Mouse (Mus musculus): ENCODE measurements around the gene Kbtbd12. TPM values are rescaled to one million over a fixed set of nuclear protein-coding genes. Genes with fewer than 3 reads are reported as not detected.

Kbtbd12 gene
- polyA plus RNA-seq, 1 experiment from 2014 or later: not detected

DNA sequence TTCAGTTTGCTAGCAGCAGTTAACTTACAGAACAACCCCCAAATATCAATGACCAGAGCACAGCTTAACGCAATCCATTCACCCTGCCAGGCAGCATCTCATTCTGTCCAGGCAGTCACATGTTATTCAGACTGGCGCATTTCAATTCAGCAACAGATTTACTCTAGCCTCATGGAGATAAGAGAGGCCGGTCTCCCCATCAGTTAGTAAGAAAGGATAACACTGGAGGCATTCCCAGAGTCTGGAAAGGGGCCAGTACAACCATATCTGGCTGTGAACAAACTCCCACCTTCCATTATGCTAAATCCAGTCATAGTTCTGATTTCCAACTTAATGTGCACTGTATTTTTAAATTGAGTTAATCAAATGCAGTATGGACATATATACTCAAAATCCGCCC, 123.2 kb downstream of the Kbtbd12 start:
- Histone ChIP-seq H3K27me3 (ENCODE audit: control insufficient read depth, insufficient read depth, low read length) (no peaks in the 10 kb centered on the region), H3K9ac (ENCODE audit: low read length) (no peak overlapping the region), H3K4me1 (ENCODE audit: control insufficient read depth, insufficient read depth, low read length) (peaks cover 12% of the 10 kb centered on the region), H3K4me3 (ENCODE audit: low read depth, low read length) (no peak overlapping the region), H3K27ac (replicated peaks; ENCODE audit: low read depth, low read length) (no peak overlapping the region), H3K36me3 (ENCODE audit: control insufficient read depth, insufficient read depth, low read length) (peaks cover 32% of the 10 kb centered on the region), H3K4me2 (ENCODE audit: low read depth, severe bottlenecking) (no peak overlapping the region), H3K9me3 (ENCODE audit: control insufficient read depth, low read length) (no peaks in the 10 kb centered on the region)
- ATAC-seq (ENCODE audit: insufficient number of reproducible peaks, low FRiP score, low TSS enrichment, low read depth) (no peak), DNase-seq (ENCODE audit: low spot score) (no peak)
- 89% methylated on average over 4 of the region's 4 CpGs for WGBS

DNA sequence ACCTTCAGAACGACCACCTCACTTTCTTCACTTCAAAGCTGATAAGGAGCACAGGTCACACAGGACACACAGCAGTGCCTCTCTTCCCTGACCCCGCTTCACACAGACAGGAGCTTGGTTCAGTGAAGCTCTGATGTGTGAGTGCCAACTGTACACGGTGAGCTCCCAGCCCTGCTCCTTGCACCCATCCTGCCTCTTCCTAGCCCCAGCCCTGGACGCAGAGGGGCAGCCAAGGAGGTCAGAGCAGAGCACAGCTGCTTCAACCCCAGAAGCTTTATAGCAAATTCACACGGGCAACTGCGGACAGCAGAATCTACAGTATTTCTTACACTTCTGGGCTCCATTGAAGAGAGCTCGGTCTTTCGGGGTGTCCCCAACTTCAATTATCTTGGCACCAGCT, 123.8 kb downstream of the Kbtbd12 start:
- Histone ChIP-seq H3K9ac (ENCODE audit: low read length) (no peak overlapping the region), H3K9me3 (ENCODE audit: control insufficient read depth, low read length) (no peaks in the 10 kb centered on the region), H3K27ac (replicated peaks; ENCODE audit: low read depth, low read length) (no peak overlapping the region), H3K27me3 (ENCODE audit: control insufficient read depth, insufficient read depth, low read length) (no peaks in the 10 kb centered on the region), H3K4me2 (ENCODE audit: low read depth, severe bottlenecking) (no peak overlapping the region), H3K36me3 (ENCODE audit: control insufficient read depth, insufficient read depth, low read length) (peaks cover 33% of the 10 kb centered on the region), H3K4me1 (ENCODE audit: control insufficient read depth, insufficient read depth, low read length) (peaks cover 8% of the 10 kb centered on the region), H3K4me3 (ENCODE audit: low read depth, low read length) (no peak overlapping the region)
- ATAC-seq (ENCODE audit: insufficient number of reproducible peaks, low FRiP score, low TSS enrichment, low read depth) (no peak), DNase-seq (ENCODE audit: low spot score) (no peak)
- 89% methylated on average over 8 of the region's 8 CpGs for WGBS

DNA sequence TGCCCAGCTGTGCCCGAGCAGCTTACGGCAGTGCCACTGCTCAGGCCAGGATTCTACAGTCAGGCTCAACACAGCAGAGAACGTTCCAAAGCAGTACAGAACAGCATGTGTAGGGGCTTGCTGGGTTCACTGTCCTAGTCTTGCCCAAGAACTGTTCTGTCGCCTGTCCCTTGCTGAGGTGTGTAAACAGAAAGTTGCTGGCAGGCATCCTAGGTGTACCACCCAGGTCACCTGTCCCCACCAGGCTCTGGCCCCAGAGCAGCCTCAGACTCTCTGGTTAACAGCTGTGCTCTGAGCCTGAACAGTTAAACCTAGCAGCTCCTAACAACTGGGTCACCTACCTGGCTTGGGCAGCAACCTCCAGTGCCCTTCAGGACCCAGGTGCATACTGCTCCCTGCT, 134.7 kb downstream of the Kbtbd12 start:
- Histone ChIP-seq H3K4me1 (ENCODE audit: control insufficient read depth, insufficient read depth, low read length) (0 out of 2 replicates have a peak, but pooled peaks cover 4% of the 10 kb centered on the region), H3K9me3 (ENCODE audit: control insufficient read depth, low read length) (no peaks in the 10 kb centered on the region), H3K4me2 (ENCODE audit: low read depth, severe bottlenecking) (no peak overlapping the region), H3K36me3 (ENCODE audit: control insufficient read depth, insufficient read depth, low read length) (peaks cover 30% of the 10 kb centered on the region), H3K9ac (ENCODE audit: low read length) (no peak overlapping the region), H3K27me3 (ENCODE audit: control insufficient read depth, insufficient read depth, low read length) (no peaks in the 10 kb centered on the region), H3K27ac (replicated peaks; ENCODE audit: low read depth, low read length) (no peak overlapping the region), H3K4me3 (ENCODE audit: low read depth, low read length) (no peak overlapping the region)
- no peak for ATAC-seq (ENCODE audit: insufficient number of reproducible peaks, low FRiP score, low TSS enrichment, low read depth)
- 90% methylated on average over 4 of the region's 4 CpGs for WGBS
- no peak for DNase-seq (ENCODE audit: low spot score)

DNA sequence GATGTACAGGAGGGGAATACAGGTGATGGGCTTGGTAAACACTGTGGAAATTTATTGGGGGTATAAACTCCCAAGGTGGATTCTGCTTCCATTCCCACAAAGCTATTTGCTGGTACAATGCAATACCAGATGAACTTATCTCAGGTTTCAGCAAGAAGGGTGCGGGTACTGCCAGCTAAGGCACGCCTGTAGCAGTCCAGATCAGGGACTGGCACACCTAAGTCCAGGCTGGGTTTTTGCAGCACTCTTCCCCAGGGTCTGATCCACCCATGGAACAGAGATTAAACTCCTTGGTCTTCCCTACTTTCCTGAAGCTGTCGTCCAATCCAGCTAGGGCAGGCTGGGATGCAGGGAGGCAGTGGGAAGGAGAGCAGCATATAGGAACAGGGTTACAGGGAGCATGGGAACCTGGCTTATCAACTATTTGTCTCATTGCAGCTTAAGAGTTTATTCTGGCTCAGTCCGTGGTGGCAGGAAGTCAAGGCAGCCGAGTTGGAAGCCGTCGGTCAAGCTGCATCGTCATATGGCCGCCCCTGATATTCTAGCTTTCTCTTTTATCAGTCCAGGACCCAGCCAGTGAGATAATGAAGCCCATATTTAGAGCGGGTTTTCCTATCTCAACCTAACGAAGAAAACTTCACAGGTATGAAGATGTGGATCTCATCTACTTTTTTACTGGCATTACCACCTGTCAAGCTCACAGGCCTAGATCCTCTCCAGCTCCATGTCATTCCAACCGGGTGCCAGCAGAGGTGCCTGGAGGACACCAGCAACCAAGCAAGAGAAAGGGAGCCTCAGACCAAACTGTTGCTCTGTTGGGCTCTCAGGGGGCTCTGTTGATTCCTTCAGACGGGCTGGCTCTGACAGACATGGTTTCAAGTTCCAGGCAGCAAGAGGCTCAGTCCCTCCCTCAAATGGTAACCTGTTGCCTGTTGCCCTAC, 135.4 kb downstream of the Kbtbd12 start:
- no peak overlapping the region for H3K4me3 ChIP-seq (ENCODE audit: low read depth, low read length)
- WGBS: 80% methylated on average over 13 of the region's 13 CpGs

DNA sequence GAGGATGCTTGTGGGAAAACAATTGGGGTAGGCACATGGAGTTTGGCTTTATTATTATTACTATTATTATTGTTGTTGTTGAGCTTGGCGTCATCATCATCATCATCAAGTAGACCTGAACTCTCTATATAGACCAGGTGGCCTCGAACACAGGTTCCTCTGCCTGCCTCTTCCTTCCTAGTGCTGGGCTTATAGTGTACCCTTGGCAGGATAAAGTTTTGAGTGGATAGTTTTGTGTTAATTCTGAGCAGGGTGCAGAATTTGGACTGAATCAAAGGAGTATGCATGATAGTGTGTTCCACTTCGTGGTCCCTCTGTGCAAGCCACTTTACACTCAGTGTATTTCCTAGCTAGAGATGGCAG, 137.4 kb downstream of the Kbtbd12 start:
- Histone ChIP-seq H3K27ac (replicated peaks; ENCODE audit: low read depth, low read length) (no peak overlapping the region), H3K9me3 (ENCODE audit: control insufficient read depth, low read length) (no peaks in the 10 kb centered on the region), H3K4me1 (ENCODE audit: control insufficient read depth, insufficient read depth, low read length) (0 out of 2 replicates have a peak, but pooled peaks cover 4% of the 10 kb centered on the region), H3K36me3 (ENCODE audit: control insufficient read depth, insufficient read depth, low read length) (peaks cover 16% of the 10 kb centered on the region), H3K27me3 (ENCODE audit: control insufficient read depth, insufficient read depth, low read length) (no peaks in the 10 kb centered on the region), H3K4me3 (ENCODE audit: low read depth, low read length) (peak overlapping the region; percentile 45), H3K4me2 (ENCODE audit: low read depth, severe bottlenecking) (peak overlapping the region; percentile 95), H3K9ac (ENCODE audit: low read length) (peak overlapping the region; percentile 58; the same call in 1 of the 2 replicates)
- 6% methylated on average over 3 of the region's 3 CpGs for WGBS
- peak; percentile 23 for ATAC-seq (ENCODE audit: insufficient number of reproducible peaks, low FRiP score, low TSS enrichment, low read depth)
- DNase-seq (ENCODE audit: low spot score): no peak

More for the DNA sequence above, 135.4 kb downstream of the Kbtbd12 start:
- Histone ChIP-seq H3K4me2 (ENCODE audit: low read depth, severe bottlenecking) (no peak overlapping the region), H3K27me3 (ENCODE audit: control insufficient read depth, insufficient read depth, low read length) (no peaks in the 10 kb centered on the region), H3K4me1 (ENCODE audit: control insufficient read depth, insufficient read depth, low read length) (0 out of 2 replicates have a peak, but pooled peaks cover 4% of the 10 kb centered on the region), H3K27ac (replicated peaks; ENCODE audit: low read depth, low read length) (no peak overlapping the region), H3K9ac (ENCODE audit: low read length) (no peak overlapping the region), H3K36me3 (ENCODE audit: control insufficient read depth, insufficient read depth, low read length) (peaks cover 30% of the 10 kb centered on the region), H3K9me3 (ENCODE audit: control insufficient read depth, low read length) (no peaks in the 10 kb centered on the region)
- ATAC-seq (ENCODE audit: insufficient number of reproducible peaks, low FRiP score, low TSS enrichment, low read depth) (no peak), DNase-seq (ENCODE audit: low spot score) (no peak)

DNA sequence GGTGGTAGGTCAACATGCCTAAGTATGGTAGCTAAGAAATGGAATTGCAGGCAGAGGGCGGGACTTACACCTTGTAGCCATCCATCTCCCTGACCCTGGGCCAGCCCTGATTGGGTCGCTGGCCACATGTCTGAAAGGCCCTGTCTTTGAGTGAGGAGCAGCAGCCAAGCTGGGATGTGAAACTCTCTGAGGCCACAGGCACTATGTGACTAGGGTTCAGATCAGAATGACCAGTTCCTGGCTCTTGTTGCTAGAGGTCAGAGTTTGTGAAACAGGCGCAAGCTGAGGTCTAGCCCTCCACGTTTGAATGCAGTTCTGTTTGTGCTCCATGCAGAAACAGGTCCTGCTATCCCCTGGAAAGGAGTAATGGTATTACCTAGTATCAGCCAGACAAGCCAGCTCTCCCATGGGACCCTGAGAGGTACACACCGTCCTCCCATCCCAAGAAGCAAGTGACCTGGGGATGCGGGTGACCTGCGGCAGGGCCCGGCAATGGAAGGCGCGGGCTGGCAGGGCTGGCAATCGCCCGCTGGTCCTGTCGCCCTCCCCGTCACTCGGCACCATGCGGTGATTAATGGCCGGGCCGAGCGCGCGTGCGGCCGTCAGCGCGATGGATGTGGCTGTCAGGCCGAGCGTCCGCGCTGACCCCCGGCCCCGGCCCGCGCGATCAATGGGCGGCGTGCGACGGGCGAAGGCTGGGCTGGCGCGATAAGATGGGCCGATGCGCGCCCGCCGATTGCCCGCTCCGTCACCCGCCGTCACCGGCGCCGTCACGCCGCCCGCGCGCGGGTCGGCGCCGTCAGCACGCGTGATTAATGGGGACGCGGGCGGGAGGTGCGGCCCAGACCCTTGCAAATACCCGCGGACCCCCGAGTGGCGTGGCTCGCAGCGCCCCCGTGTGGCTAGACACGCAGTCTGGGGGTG, 138.0 kb downstream of the Kbtbd12 start:
- 0 out of 2 replicates have a peak, but pooled peaks cover 4% of the 10 kb centered on the region for H3K4me1 ChIP-seq (ENCODE audit: control insufficient read depth, insufficient read depth, low read length)
- no peak overlapping the region for H3K27ac ChIP-seq (replicated peaks; ENCODE audit: low read depth, low read length)
- H3K9me3 ChIP-seq (ENCODE audit: control insufficient read depth, low read length): no peaks in the 10 kb centered on the region
- H3K4me2 ChIP-seq (ENCODE audit: low read depth, severe bottlenecking): peak overlapping the region; percentile 95
- WGBS: 2% methylated on average over 59 of the region's 76 CpGs
- DNase-seq (ENCODE audit: low spot score) (peak; percentile 90), ATAC-seq (ENCODE audit: insufficient number of reproducible peaks, low FRiP score, low TSS enrichment, low read depth) (peak; percentile 86)
- no peaks in the 10 kb centered on the region for H3K27me3 ChIP-seq (ENCODE audit: control insufficient read depth, insufficient read depth, low read length)
- peak overlapping the region; percentile 45 for H3K4me3 ChIP-seq (ENCODE audit: low read depth, low read length)
- peaks cover 11% of the 10 kb centered on the region for H3K36me3 ChIP-seq (ENCODE audit: control insufficient read depth, insufficient read depth, low read length)
- peak overlapping the region; percentile 58 for H3K9ac ChIP-seq (ENCODE audit: low read length)

Other genes with a start within 250 kb of the Kbtbd12 start
- gene Eefsec, start 191.4 kb downstream of the Kbtbd12 start, polyA plus RNA-seq (2014; fragmentation: Nextera tagmentation; extraction: Ambion mirVana): 48.5 and 48.9 TPM in 2 replicates
- 206 and 211 TPM in 2 replicates for gene Ruvbl1, start 172.5 kb downstream of the Kbtbd12 start, polyA plus RNA-seq (2014; fragmentation: Nextera tagmentation; extraction: Ambion mirVana)
- gene Sec61a1, start 119.0 kb downstream of the Kbtbd12 start, polyA plus RNA-seq (2014; fragmentation: Nextera tagmentation; extraction: Ambion mirVana): 191 and 205 TPM in 2 replicates
- 2.4 and 2.9 TPM in 2 replicates for gene Mgll, start 86.5 kb upstream of the Kbtbd12 start, polyA plus RNA-seq (2014; fragmentation: Nextera tagmentation; extraction: Ambion mirVana)
- gene Abtb1, start 204.0 kb upstream of the Kbtbd12 start, polyA plus RNA-seq (2014; fragmentation: Nextera tagmentation; extraction: Ambion mirVana): 19.1 and 19.3 TPM in 2 replicates
- gene Podxl2, start 237.1 kb upstream of the Kbtbd12 start, polyA plus RNA-seq (2014; fragmentation: Nextera tagmentation; extraction: Ambion mirVana): 49.3 and 50.2 TPM in 2 replicates